Mouse (Mus musculus) CH12.LX (cell line): Measurements from ENCODE around the gene Ano10. TPM values are rescaled to one million over a fixed set of nuclear protein-coding genes. Genes with fewer than 3 reads are reported as not detected.

ENCODE experiments used
- DNase-seq: peaks from one replicate; pipeline ENCODE4 v3.0.0-alpha.2; 2013; ENCODE audit errors: extremely low read depth
- H3K27ac ChIP-seq: 2 replicates; pipeline ENCODE4 v1.5.1; 2012; ENCODE audit warnings: low read depth, mild to moderate bottlenecking, control low read depth, moderate library complexity; ENCODE audit not compliant: insufficient read depth
- H3K27me3 ChIP-seq: replicated peaks from 2 replicates; pipeline ENCODE3; 2012; ENCODE audit warnings: inconsistent platforms
- H3K36me3 ChIP-seq, 2 experiments: replicated peaks in 1 of 2; 2 replicates each; pipeline versions ENCODE3 to v1.6.1; 2012; ENCODE audit warnings: inconsistent platforms in 1 of 2, low read length in 1 of 2, mild to moderate bottlenecking in 1 of 2, mixed read lengths in 1 of 2, moderate library complexity in 1 of 2; ENCODE audit not compliant: control insufficient read depth in 1 of 2, insufficient read depth in 1 of 2
- H3K4me1 ChIP-seq, 2 experiments: 2 replicates each; pipeline ENCODE4 v1.6.1; 2012; ENCODE audit warnings: inconsistent platforms in 1 of 2, moderate library complexity in 1 of 2; ENCODE audit not compliant: insufficient read depth in 2 of 2, control insufficient read depth in 1 of 2
- H3K4me2 ChIP-seq: 2 replicates; pipeline ENCODE4 v1.6.1; 2012; ENCODE audit warnings: low read depth, mild to moderate bottlenecking, control low read depth; ENCODE audit not compliant: poor library complexity, insufficient read depth, severe bottlenecking
- H3K4me3 ChIP-seq, 3 experiments: fragments of 150-350 bp in 1 of 3; sonication (generic) in 1 of 3; replicated peaks in 1 of 3; 2 replicates each; pipeline versions ENCODE3 to v1.5.1; 2011 to 2012; ENCODE audit warnings: low read depth in 2 of 3, low read length in 2 of 3, mild to moderate bottlenecking in 2 of 3, moderate library complexity in 2 of 3, control low read depth in 1 of 3, improper control_type of control experiment in 1 of 3, inconsistent platforms in 1 of 3, mixed read lengths in 1 of 3; ENCODE audit not compliant: poor library complexity in 1 of 3
- H3K79me2 ChIP-seq: replicated peaks from 2 replicates; pipeline ENCODE4 v1.6.1; 2012; ENCODE audit warnings: mild to moderate bottlenecking, moderate library complexity; ENCODE audit not compliant: control insufficient read depth, poor library complexity, insufficient read depth, severe bottlenecking; ENCODE audit errors: extremely low read depth
- H3K9ac ChIP-seq: 2 replicates; pipeline ENCODE4 v1.6.1; 2012; ENCODE audit warnings: low read depth, mild to moderate bottlenecking, control low read depth, moderate library complexity; ENCODE audit not compliant: insufficient read depth
- H3K9me3 ChIP-seq: replicated peaks from 2 replicates; pipeline ENCODE3; 2012; ENCODE audit warnings: low read length, inconsistent platforms, mixed read lengths
- BHLHE40 ChIP-seq: IDR thresholded peaks from 2 replicates; pipeline ENCODE4 v1.6.1; 2011; ENCODE audit warnings: mild to moderate bottlenecking, low read depth, low read length, improper control_type of control experiment
- CHD1 ChIP-seq: IDR thresholded peaks from 2 replicates; pipeline ENCODE4 v1.6.1; 2012; ENCODE audit warnings: low read depth, low read length, improper control_type of control experiment, inconsistent platforms
- CHD2 ChIP-seq: IDR thresholded peaks from 2 replicates; pipeline ENCODE4 v1.6.1; 2011; ENCODE audit warnings: low read length, improper control_type of control experiment
- ELF1 ChIP-seq: IDR thresholded peaks from 2 replicates; pipeline ENCODE4 v1.6.1; 2014; ENCODE audit warnings: low read depth, mild to moderate bottlenecking, inconsistent platforms, low read length, improper control_type of control experiment
- EP300 ChIP-seq: IDR thresholded peaks from 2 replicates; pipeline ENCODE4 v1.6.1; 2011; ENCODE audit warnings: low read length, improper control_type of control experiment
- ETS1 ChIP-seq: conservative IDR thresholded peaks from 2 replicates; pipeline ENCODE4 v1.6.1; 2012; ENCODE audit warnings: low read depth, mild to moderate bottlenecking, inconsistent platforms, low read length, improper control_type of control experiment, moderate library complexity
- IRF4 ChIP-seq: IDR thresholded peaks from 2 replicates; pipeline ENCODE4 v1.6.1; 2014; ENCODE audit warnings: low read depth, mild to moderate bottlenecking, inconsistent platforms, low read length, improper control_type of control experiment
- JUN ChIP-seq: IDR thresholded peaks from 2 replicates; pipeline ENCODE4 v1.6.1; 2011; ENCODE audit warnings: low read depth, mild to moderate bottlenecking, low read length, improper control_type of control experiment, moderate library complexity; ENCODE audit not compliant: insufficient read depth
- JUND ChIP-seq: conservative IDR thresholded peaks from 2 replicates; pipeline ENCODE4 v1.6.1; 2011; ENCODE audit warnings: low read depth, low read length, improper control_type of control experiment
- MAZ ChIP-seq: IDR thresholded peaks from 2 replicates; pipeline ENCODE4 v1.6.1; 2012; ENCODE audit warnings: low read depth, mild to moderate bottlenecking, inconsistent platforms, low read length, improper control_type of control experiment, moderate library complexity
- MYC ChIP-seq: IDR thresholded peaks from 2 replicates; pipeline ENCODE4 v1.6.1; 2011; ENCODE audit warnings: low read depth, mild to moderate bottlenecking, improper control_type of control experiment, low read length
- NELFE ChIP-seq: IDR thresholded peaks from 2 replicates; pipeline ENCODE4 v1.6.1; 2011; ENCODE audit warnings: low read depth, low read length, improper control_type of control experiment
- PAX5 ChIP-seq: IDR thresholded peaks from 2 replicates; pipeline ENCODE4 v1.6.1; 2012; ENCODE audit warnings: low read length, inconsistent platforms, mixed read lengths
- POLR2AphosphoS2 ChIP-seq: IDR thresholded peaks from 2 replicates; pipeline ENCODE4 v1.6.1; 2011; ENCODE audit warnings: low read depth, low read length, improper control_type of control experiment
- RCOR1 ChIP-seq: conservative IDR thresholded peaks from 2 replicates; pipeline ENCODE4 v1.6.1; 2012; ENCODE audit warnings: low read depth, mild to moderate bottlenecking, inconsistent platforms, low read length, improper control_type of control experiment
- SIN3A ChIP-seq: IDR thresholded peaks from 2 replicates; pipeline ENCODE4 v1.6.1; 2012; ENCODE audit warnings: low read length, improper control_type of control experiment, inconsistent platforms
- SMC3 ChIP-seq: IDR thresholded peaks from 2 replicates; pipeline ENCODE4 v1.6.1; 2011; ENCODE audit warnings: low read depth, low read length, improper control_type of control experiment
- TCF12 ChIP-seq: IDR thresholded peaks from 2 replicates; pipeline ENCODE4 v1.6.1; 2014; ENCODE audit warnings: low read depth, mild to moderate bottlenecking, inconsistent platforms, low read length, improper control_type of control experiment
- USF1 ChIP-seq: IDR thresholded peaks from 2 replicates; pipeline ENCODE4 v1.6.1; 2014; ENCODE audit warnings: low read depth, mild to moderate bottlenecking, inconsistent platforms, low read length, improper control_type of control experiment
- USF2 ChIP-seq: conservative IDR thresholded peaks from 2 replicates; pipeline ENCODE4 v1.6.1; 2011; ENCODE audit warnings: low read depth, low read length, improper control_type of control experiment
- ZC3H11A ChIP-seq: IDR thresholded peaks from 2 replicates; pipeline ENCODE4 v1.6.1; 2012; ENCODE audit warnings: low read depth, mild to moderate bottlenecking, inconsistent platforms, low read length, improper control_type of control experiment
- ZNF384 ChIP-seq: IDR thresholded peaks from 2 replicates; pipeline ENCODE4 v1.6.1; 2012; ENCODE audit warnings: low read depth, low read length, improper control_type of control experiment, inconsistent platforms
- dilution Hi-C: fragments of 300-500 bp; cut with MboI; formaldehyde crosslinking; loops from 2 replicates; pipeline ENCODE4 v1.14.3; 2020; ENCODE audit warnings: low sequenced_read_pairs; ENCODE audit not compliant: extremely low pct_unique_long_range_greater_than_20kb, extremely low pct_ligation_motif_present
- in situ Hi-C: fragments of 300-500 bp; cut with MboI; formaldehyde crosslinking; loops from 3 replicates; pipeline ENCODE4 v1.14.3; 2019; ENCODE audit warnings: low sequenced_read_pairs, low pct_ligation_motif_present, low pct_unique_long_range_greater_than_20kb, mixed read lengths
- polyA plus RNA-seq: library from polyadenylated mRNA; unstranded; fragments of >175 nt; gene quantifications from 2 replicates; pipeline ENCODE4 v1.2.1, GENCODE M21; 2012; ENCODE audit warnings: low read depth; ENCODE audit not compliant: insufficient read length
- total RNA-seq, 2 experiments: library from RNA; depleted of rRNA; stranded (reverse); fragments of 300-350 nt in 1 of 2; fragments of >200 nt in 1 of 2; gene quantifications; 2 replicates each; pipeline ENCODE4 v1.2.3; 2012 to 2014

Gene Ano10
- total and polyA plus RNA-seq, 3 experiments, result 9.5 to 23.9 (median 12.2) TPM

- dilution Hi-C loops (no loop called here), in situ Hi-C loops (no loop called here)
- Histone ChIP-seq H3K4me1 (peaks cover 9 to 22% of the 10 kb centered on the region in 2 experiments), H3K4me3 (no peak overlapping the region), H3K4me2 (no peak overlapping the region), H3K9me3 (no peaks in the 10 kb centered on the region), H3K27ac (no peak overlapping the region), H3K36me3 (peaks cover 11 to 36% of the 10 kb centered on the region in 2 experiments), H3K79me2 (no peaks in the 10 kb centered on the region), H3K27me3 (no peaks in the 10 kb centered on the region), H3K9ac (no peak overlapping the region)
- no peak for DNase-seq
- peak; percentile 83; the same call in 1 of the 2 replicates for TF ChIP-seq JUND
- peak; percentile 71 for TF ChIP-seq IRF4
- peak; percentile 54 for TF ChIP-seq JUN
- 0 out of 2 replicates have a peak, but pooled peaks have one; percentile 42 for TF ChIP-seq ELF1
- TF ChIP-seq MYC, result no peak
Measured at GRCm38 (mm10) chr9:122271866-122272265, 22.4 kb downstream of the Ano10 start.

GRCm38 (mm10) chr9:122271318-122271717 is 22.9 kb downstream of the Ano10 start:
- no peak for TF ChIP-seq USF2
- TF ChIP-seq JUND, result no peak
- no peak for TF ChIP-seq PAX5
- no peak for TF ChIP-seq ZNF384
- TF ChIP-seq EP300, result no peak
- no peak for TF ChIP-seq MAZ
- TF ChIP-seq ELF1, result no peak
- TF ChIP-seq SMC3, result no peak
- TF ChIP-seq CHD2, result no peak
- no peak for TF ChIP-seq USF1
- TF ChIP-seq POLR2AphosphoS2, result no peak
- no peak for TF ChIP-seq TCF12
- no peak for TF ChIP-seq ETS1
- TF ChIP-seq CHD1, result no peak
- TF ChIP-seq SIN3A, result no peak
- TF ChIP-seq JUN, result no peak
- no peak for TF ChIP-seq NELFE
- no peak for TF ChIP-seq BHLHE40
- TF ChIP-seq ZC3H11A, result no peak
- TF ChIP-seq RCOR1, result no peak
- dilution Hi-C loops, result no loop called here
- peaks cover 9 to 22% of the 10 kb centered on the region in 2 experiments for H3K4me1 ChIP-seq
- no peak overlapping the region for H3K4me2 ChIP-seq
- H3K4me3 ChIP-seq, result no peak overlapping the region
- DNase-seq, result no peak
- peaks cover 11 to 39% of the 10 kb centered on the region in 2 experiments for H3K36me3 ChIP-seq
- H3K27ac ChIP-seq, result no peak overlapping the region
- in situ Hi-C loops, result no loop called here
- no peaks in the 10 kb centered on the region for H3K79me2 ChIP-seq
- H3K27me3 ChIP-seq, result no peaks in the 10 kb centered on the region
- H3K9ac ChIP-seq, result no peak overlapping the region
- no peaks in the 10 kb centered on the region for H3K9me3 ChIP-seq
